Mouse (Mus musculus): ENCODE measurements around the gene Gm20517. TPM values are rescaled to one million over a fixed set of nuclear protein-coding genes. Genes with fewer than 3 reads are reported as not detected.
A peak's percentile ranks its signal among the peaks of the same experiment; 100 is the strongest.

Gene Gm20517
- polyA plus RNA-seq, 1 experiment from 2014 or later: 1.8 TPM

DNA sequence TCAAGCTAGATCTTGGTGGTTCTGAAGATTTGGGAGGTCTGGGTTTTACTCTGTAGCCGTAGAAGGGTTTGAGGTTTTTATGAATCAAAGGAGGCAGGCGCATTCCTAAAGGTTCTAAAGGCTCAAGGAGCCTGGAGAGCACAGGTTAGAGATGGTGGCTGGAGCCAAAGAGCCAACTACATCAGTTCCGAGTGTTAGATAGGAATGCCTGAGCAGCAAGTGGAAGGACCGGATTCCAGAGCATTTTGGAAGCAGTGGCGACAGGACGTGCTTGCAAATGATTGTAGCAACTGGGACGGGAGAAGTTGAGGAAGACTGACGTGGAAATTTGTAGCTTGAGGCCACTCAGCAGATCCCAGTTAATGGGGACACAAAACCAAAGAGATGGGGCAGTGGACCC, 37.4 kb upstream of the Gm20517 start:
- no peak overlapping the region for H3K4me3 ChIP-seq (ENCODE audit: low read depth, low read length)
- no peak for DNase-seq (ENCODE audit: low spot score)
- no peak for ATAC-seq
- no peaks in the 10 kb centered on the region for H3K4me1 ChIP-seq (ENCODE audit: control insufficient read depth, insufficient read depth, low read length)
- H3K27ac ChIP-seq (ENCODE audit: low read depth, low read length): no peak overlapping the region
- H3K36me3 ChIP-seq (ENCODE audit: control insufficient read depth, insufficient read depth, low read length): no peaks in the 10 kb centered on the region
- H3K4me2 ChIP-seq (ENCODE audit: low read length): no peak overlapping the region
- no peak overlapping the region for H3K9ac ChIP-seq (ENCODE audit: low read length)
- H3K9me3 ChIP-seq (replicated peaks; ENCODE audit: control insufficient read depth, low read length): no peaks in the 10 kb centered on the region
- 74% methylated on average over 8 of the region's 8 CpGs for WGBS
- no peaks in the 10 kb centered on the region for H3K27me3 ChIP-seq (replicated peaks; ENCODE audit: control insufficient read depth, insufficient read depth, low read length)

DNA sequence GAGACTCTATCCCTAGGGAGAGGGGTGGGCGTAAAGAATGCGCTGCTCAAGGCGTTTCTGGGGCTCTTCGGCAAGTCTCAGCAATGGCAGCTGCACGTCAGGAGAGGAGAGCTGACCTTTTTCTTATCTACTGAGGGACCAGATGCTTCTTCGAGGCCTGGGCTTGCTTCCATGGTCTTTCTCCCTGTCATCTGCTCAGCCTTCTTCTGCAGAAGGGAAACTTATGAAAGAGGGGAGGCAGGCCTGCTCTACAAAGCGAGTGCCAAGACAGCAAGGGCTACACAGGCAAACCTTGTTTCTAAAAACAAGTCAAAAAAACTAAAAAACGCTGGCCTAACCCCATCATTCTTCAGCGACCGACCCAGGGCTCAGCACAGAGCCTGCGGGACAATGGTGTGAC, 36.6 kb upstream of the Gm20517 start:
- no peak for DNase-seq (ENCODE audit: low spot score)
- 77% methylated on average over 11 of the region's 11 CpGs for WGBS
- no peaks in the 10 kb centered on the region for H3K27me3 ChIP-seq (replicated peaks; ENCODE audit: control insufficient read depth, insufficient read depth, low read length)
- H3K36me3 ChIP-seq (ENCODE audit: control insufficient read depth, insufficient read depth, low read length): no peaks in the 10 kb centered on the region
- H3K4me1 ChIP-seq (ENCODE audit: control insufficient read depth, insufficient read depth, low read length): no peaks in the 10 kb centered on the region
- no peak overlapping the region for H3K4me3 ChIP-seq (ENCODE audit: low read depth, low read length)
- no peaks in the 10 kb centered on the region for H3K9me3 ChIP-seq (replicated peaks; ENCODE audit: control insufficient read depth, low read length)
- no peak overlapping the region for H3K9ac ChIP-seq (ENCODE audit: low read length)
- no peak for ATAC-seq
- no peak overlapping the region for H3K4me2 ChIP-seq (ENCODE audit: low read length)
- H3K27ac ChIP-seq (ENCODE audit: low read depth, low read length): no peak overlapping the region

DNA sequence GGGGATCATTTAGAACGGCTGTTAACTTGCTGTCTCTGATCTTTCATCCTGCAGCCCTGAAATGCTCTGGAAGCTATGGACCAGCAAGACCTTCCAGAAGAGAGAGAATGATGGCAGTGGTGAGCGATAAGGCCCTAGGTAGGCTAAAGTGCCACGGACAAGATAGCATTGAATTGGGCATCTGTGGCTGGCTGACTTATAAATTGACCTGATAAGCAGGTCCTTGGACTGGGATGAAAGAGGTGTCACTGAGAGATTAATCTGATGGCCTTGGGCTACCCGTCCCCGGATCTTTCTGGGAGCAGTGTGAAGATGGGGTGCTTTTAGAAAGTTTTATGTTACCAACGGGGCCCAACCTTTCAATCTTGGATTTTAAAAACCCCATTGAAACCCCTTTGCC, 32.7 kb upstream of the Gm20517 start:
- 84% methylated on average over 6 of the region's 6 CpGs for WGBS
- H3K9me3 ChIP-seq (replicated peaks; ENCODE audit: control insufficient read depth, low read length): no peaks in the 10 kb centered on the region
- ATAC-seq: no peak
- no peak overlapping the region for H3K27ac ChIP-seq (ENCODE audit: low read depth, low read length)
- no peak overlapping the region for H3K4me2 ChIP-seq (ENCODE audit: low read length)
- H3K36me3 ChIP-seq (ENCODE audit: control insufficient read depth, insufficient read depth, low read length): no peaks in the 10 kb centered on the region
- no peaks in the 10 kb centered on the region for H3K4me1 ChIP-seq (ENCODE audit: control insufficient read depth, insufficient read depth, low read length)
- H3K9ac ChIP-seq (ENCODE audit: low read length): no peak overlapping the region
- DNase-seq (ENCODE audit: low spot score): no peak
- no peak overlapping the region for H3K4me3 ChIP-seq (ENCODE audit: low read depth, low read length)
- no peaks in the 10 kb centered on the region for H3K27me3 ChIP-seq (replicated peaks; ENCODE audit: control insufficient read depth, insufficient read depth, low read length)

DNA sequence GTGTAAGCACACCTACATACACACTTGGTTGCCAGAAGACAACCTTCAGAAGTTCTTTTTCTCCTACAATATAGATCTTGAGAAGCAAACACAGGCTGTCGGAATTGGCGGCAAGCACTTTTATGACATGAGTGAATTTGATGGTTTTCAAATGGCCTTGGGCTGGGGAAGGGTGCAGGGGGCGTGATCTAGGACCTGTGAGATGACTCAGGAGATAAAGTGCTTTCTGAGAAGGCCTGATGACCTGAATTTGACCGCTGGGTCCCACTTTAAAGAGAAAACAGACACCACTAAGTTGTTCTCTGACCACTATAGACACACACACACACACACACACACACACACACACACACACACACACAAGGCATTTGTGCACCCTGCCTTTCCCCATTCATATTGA, 30.4 kb upstream of the Gm20517 start:
- no peak overlapping the region for H3K27ac ChIP-seq (ENCODE audit: low read depth, low read length)
- H3K9ac ChIP-seq (ENCODE audit: low read length): no peak overlapping the region
- H3K4me3 ChIP-seq (ENCODE audit: low read depth, low read length): no peak overlapping the region
- H3K4me2 ChIP-seq (ENCODE audit: low read length): no peak overlapping the region
- no peaks in the 10 kb centered on the region for H3K4me1 ChIP-seq (ENCODE audit: control insufficient read depth, insufficient read depth, low read length)
- DNase-seq (ENCODE audit: low spot score): no peak
- H3K27me3 ChIP-seq (replicated peaks; ENCODE audit: control insufficient read depth, insufficient read depth, low read length): no peaks in the 10 kb centered on the region
- no peaks in the 10 kb centered on the region for H3K9me3 ChIP-seq (replicated peaks; ENCODE audit: control insufficient read depth, low read length)
- ATAC-seq: no peak
- no peaks in the 10 kb centered on the region for H3K36me3 ChIP-seq (ENCODE audit: control insufficient read depth, insufficient read depth, low read length)
- 94% methylated on average over 4 of the region's 4 CpGs for WGBS

DNA sequence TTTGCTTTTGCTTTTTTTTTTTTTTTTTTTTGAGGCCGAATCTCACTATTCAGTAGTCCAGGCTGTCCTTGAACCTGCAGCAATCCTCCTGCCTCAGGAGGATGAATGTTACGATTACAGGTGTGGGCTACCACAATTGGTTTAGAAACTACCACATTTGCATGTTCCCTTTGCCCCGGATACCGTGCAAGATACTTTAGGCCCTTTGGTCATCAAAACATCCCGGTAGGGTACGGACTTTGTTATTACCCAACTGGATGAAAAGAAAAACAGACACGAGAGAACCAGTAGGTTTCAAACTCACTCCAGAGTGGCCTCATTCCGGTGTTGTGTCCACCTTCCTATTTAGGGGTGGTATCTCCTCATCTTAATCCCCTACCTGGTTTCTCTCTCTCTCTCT, 22.9 kb upstream of the Gm20517 start:
- H3K27ac ChIP-seq (ENCODE audit: low read depth, low read length): no peak overlapping the region
- WGBS: 88% methylated on average over 8 of the region's 8 CpGs
- no peak for ATAC-seq

DNA sequence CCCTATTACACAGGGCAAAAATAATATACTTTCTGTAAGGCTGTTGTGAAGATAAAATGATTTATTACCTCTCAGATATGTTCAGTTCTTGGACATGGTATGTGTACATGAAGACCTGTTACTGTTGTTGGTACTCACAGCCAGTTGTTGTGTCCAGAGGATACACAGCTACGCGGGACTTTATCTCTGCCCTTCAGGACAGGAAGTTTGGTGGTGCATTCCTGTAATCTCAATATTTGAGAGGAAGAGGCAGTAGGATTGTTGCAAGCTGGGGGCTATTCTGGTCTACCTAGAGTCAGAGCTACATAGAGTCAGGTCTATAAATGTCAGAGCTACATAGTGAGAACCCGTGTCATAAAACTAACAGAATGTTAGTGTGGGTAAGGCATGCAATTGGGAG, 20.3 kb upstream of the Gm20517 start:
- no peaks in the 10 kb centered on the region for H3K36me3 ChIP-seq (ENCODE audit: control insufficient read depth, insufficient read depth, low read length)
- DNase-seq (ENCODE audit: low spot score): no peak
- H3K27me3 ChIP-seq (replicated peaks; ENCODE audit: control insufficient read depth, insufficient read depth, low read length): no peaks in the 10 kb centered on the region
- H3K9me3 ChIP-seq (replicated peaks; ENCODE audit: control insufficient read depth, low read length): no peaks in the 10 kb centered on the region
- ATAC-seq: no peak
- 94% methylated on average over 3 of the region's 3 CpGs for WGBS
- no peak overlapping the region for H3K9ac ChIP-seq (ENCODE audit: low read length)
- H3K4me3 ChIP-seq (ENCODE audit: low read depth, low read length): no peak overlapping the region
- peaks cover 11% of the 10 kb centered on the region for H3K4me1 ChIP-seq (ENCODE audit: control insufficient read depth, insufficient read depth, low read length)
- no peak overlapping the region for H3K4me2 ChIP-seq (ENCODE audit: low read length)
- no peak overlapping the region for H3K27ac ChIP-seq (ENCODE audit: low read depth, low read length)

More for the DNA sequence above, 22.9 kb upstream of the Gm20517 start:
- Histone ChIP-seq H3K4me3 (ENCODE audit: low read depth, low read length) (no peak overlapping the region), H3K4me2 (ENCODE audit: low read length) (no peak overlapping the region), H3K9ac (ENCODE audit: low read length) (no peak overlapping the region), H3K4me1 (ENCODE audit: control insufficient read depth, insufficient read depth, low read length) (no peaks in the 10 kb centered on the region), H3K36me3 (ENCODE audit: control insufficient read depth, insufficient read depth, low read length) (no peaks in the 10 kb centered on the region), H3K27me3 (replicated peaks; ENCODE audit: control insufficient read depth, insufficient read depth, low read length) (no peaks in the 10 kb centered on the region), H3K9me3 (replicated peaks; ENCODE audit: control insufficient read depth, low read length) (no peaks in the 10 kb centered on the region)
- DNase-seq (ENCODE audit: low spot score): no peak

DNA sequence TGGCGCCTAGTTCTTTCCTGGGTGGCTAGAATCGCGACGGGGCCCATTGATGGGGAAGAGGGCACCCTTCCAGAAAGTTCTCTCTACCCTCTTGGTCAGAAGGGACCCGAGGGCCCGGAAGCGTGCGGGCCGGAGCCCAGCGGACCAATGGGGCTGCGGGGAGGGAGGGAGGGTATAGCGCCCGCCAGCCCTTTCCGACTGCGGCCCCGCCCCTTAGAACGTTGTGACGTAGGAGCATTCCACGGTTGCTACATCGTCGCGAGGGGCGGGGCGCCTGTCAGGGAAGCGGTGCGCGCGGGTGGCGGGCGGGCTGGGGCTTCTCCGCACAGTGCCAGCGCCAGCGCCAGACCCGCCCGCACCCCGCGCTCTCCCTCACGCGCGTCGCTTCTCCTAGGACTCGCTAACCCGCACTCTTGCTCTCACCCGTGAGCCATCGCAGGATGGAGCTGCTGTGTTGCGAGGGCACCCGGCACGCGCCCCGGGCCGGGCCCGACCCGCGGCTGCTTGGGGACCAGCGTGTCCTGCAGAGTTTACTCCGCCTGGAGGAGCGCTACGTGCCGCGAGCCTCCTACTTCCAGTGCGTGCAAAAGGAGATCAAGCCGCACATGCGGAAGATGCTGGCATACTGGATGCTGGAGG, 18.1 kb upstream of the Gm20517 start:
- no peaks in the 10 kb centered on the region for H3K9me3 ChIP-seq (replicated peaks; ENCODE audit: control insufficient read depth, low read length)
- ATAC-seq: peak; percentile 91
- peak overlapping the region; percentile 98 for H3K4me2 ChIP-seq (ENCODE audit: low read length)
- H3K9ac ChIP-seq (ENCODE audit: low read length): peak overlapping the region; percentile 75
- under 1% methylated on average over 55 of the region's 63 CpGs for WGBS
- peaks cover 15% of the 10 kb centered on the region for H3K4me1 ChIP-seq (ENCODE audit: control insufficient read depth, insufficient read depth, low read length)
- peak overlapping the region; percentile 68 for H3K27ac ChIP-seq (ENCODE audit: low read depth, low read length)
- H3K4me3 ChIP-seq (ENCODE audit: low read depth, low read length): peak overlapping the region; percentile 64
- no peaks in the 10 kb centered on the region for H3K27me3 ChIP-seq (replicated peaks; ENCODE audit: control insufficient read depth, insufficient read depth, low read length)
- no peaks in the 10 kb centered on the region for H3K36me3 ChIP-seq (ENCODE audit: control insufficient read depth, insufficient read depth, low read length)
- peak; percentile 96 for DNase-seq (ENCODE audit: low spot score)

DNA sequence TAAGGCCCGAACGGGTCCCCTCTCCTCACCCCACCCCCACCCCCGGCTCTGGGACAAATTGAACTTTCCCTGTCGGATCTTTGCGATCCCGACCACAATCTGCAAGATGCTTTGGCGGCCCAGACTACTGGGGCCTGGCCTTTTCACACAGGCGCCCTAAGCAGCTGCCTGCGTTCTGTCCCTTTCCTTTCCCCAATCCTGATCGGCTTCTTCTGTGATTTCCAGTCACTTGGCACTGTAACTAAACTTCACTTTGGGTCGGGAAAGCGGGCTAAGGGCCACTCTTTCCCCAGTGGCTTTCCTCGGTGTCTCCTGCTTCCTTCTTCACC, 17.6 kb upstream of the Gm20517 start:
- H3K9me3 ChIP-seq (replicated peaks; ENCODE audit: control insufficient read depth, low read length): no peaks in the 10 kb centered on the region
- peaks cover 2% of the 10 kb centered on the region; the same call in 1 of the 2 replicates for H3K36me3 ChIP-seq (ENCODE audit: control insufficient read depth, insufficient read depth, low read length)
- peak overlapping the region; percentile 64 for H3K4me3 ChIP-seq (ENCODE audit: low read depth, low read length)
- no peak for ATAC-seq
- H3K4me1 ChIP-seq (ENCODE audit: control insufficient read depth, insufficient read depth, low read length): peaks cover 15% of the 10 kb centered on the region
- H3K27me3 ChIP-seq (replicated peaks; ENCODE audit: control insufficient read depth, insufficient read depth, low read length): no peaks in the 10 kb centered on the region
- peak overlapping the region; percentile 75 for H3K9ac ChIP-seq (ENCODE audit: low read length)
- WGBS: 1% methylated on average over 13 of the region's 13 CpGs
- peak overlapping the region; percentile 98 for H3K4me2 ChIP-seq (ENCODE audit: low read length)
- DNase-seq (ENCODE audit: low spot score): no peak
- peak overlapping the region; percentile 68 for H3K27ac ChIP-seq (ENCODE audit: low read depth, low read length)

DNA sequence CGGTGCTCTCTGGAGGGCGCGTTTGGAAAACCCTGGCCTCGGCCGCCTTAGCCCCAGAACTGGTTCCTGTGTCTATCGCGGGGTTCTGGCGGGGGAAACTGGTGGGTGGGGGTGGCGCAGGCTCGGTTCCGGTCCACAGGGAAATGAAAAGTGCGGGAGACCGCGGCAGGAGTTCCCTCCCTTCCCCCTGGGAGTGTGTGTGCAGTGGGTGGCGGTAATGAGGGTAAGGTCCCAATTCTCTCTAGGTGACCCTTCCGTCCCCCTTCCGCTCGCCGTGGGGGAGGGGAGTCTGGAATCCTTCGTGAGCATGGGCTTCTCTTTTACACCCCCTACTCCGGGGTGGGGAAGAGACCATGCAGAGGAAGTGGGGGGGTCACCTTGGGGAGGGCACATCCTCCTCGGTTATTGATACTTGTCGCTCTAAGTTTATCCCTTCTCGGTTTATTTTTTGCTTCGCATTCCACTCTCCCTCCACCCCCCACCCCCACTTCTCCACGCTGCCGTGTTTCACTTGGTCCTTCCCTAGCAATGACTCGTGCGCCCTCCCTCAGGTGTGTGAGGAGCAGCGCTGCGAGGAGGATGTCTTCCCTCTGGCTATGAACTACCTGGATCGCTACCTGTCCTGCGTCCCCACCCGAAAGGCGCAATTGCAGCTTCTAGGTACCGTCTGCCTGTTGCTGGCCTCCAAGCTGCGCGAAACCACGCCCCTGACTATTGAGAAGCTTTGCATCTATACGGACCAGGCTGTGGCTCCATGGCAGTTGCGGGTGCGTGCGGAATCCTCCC, 17.0 kb upstream of the Gm20517 start:
- H3K4me3 ChIP-seq (ENCODE audit: low read depth, low read length): peak overlapping the region; percentile 64
- no peaks in the 10 kb centered on the region for H3K27me3 ChIP-seq (replicated peaks; ENCODE audit: control insufficient read depth, insufficient read depth, low read length)
- H3K36me3 ChIP-seq (ENCODE audit: control insufficient read depth, insufficient read depth, low read length): peaks cover 8% of the 10 kb centered on the region
- H3K27ac ChIP-seq (ENCODE audit: low read depth, low read length): peak overlapping the region; percentile 81
- H3K9ac ChIP-seq (ENCODE audit: low read length): peak overlapping the region; percentile 75
- DNase-seq (ENCODE audit: low spot score): peak; percentile 31
- WGBS: under 1% methylated on average over 36 of the region's 43 CpGs
- H3K4me2 ChIP-seq (ENCODE audit: low read length): peak overlapping the region; percentile 98
- ATAC-seq: no peak
- no peaks in the 10 kb centered on the region for H3K9me3 ChIP-seq (replicated peaks; ENCODE audit: control insufficient read depth, low read length)
- H3K4me1 ChIP-seq (ENCODE audit: control insufficient read depth, insufficient read depth, low read length): peaks cover 15% of the 10 kb centered on the region
